ENCODE assay signal across 28 mouse cellular contexts in the genomic region with DNA sequence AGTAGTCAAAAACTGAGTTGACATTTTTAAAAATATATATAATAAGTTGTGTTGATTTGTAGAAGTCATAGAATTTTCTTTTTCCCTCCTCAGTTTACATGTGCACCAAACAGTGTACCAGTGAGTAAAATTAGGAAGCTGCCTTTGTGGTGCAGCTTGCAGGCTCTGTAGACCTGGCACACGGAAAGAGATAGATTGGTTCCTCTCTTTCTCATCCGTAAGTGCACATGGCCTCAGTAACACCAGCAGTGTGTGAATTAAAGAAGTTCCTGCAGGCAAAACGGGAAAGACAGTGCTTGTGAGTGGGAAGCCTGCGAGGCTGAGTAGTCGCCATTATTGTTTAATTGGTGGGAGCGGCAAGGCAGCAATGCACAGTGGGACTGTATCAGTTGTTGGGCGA. TPM values are rescaled to one million over a fixed set of nuclear protein-coding genes. Genes with fewer than 3 reads are reported as not detected.
A peak's percentile ranks its signal among the peaks of the same experiment; 100 is the strongest.
DNase-seq lines count a peak whose midpoint lies in the region; ATAC-seq and TF ChIP-seq lines count a peak whose summit lies in the region.
"Had no signal": no experiment of that assay in that cellular context is flagged by ENCODE, and none has a peak within 500 bp of the region (broad histone marks: within the 10 kb centered on the region; RNA-seq: fewer than 3 reads in every experiment).

No protein-coding gene starts in this region.

- no peak for DNase-seq in liver, embryonic 13.5 days
- no peak for DNase-seq in liver, postnatal 0 days
- peak; percentile 73 for DNase-seq in MEL-GATA-1-ER (ENCODE audit: extremely low read depth, low read depth)
- DNase-seq in urinary bladder, adult 2 months (ENCODE audit: low spot score) = no peak
- DNase-seq in testis, postnatal 14 days (ENCODE audit: low spot score) = no peak
- DNase-seq in forebrain, embryonic 10.5 days (ENCODE audit: extremely low spot score, low spot score) = no peak
- DNase-seq: adrenal gland, postnatal 25 days; cerebellum, adult 11-12 months; cerebellum, adult 9-11 months; gastrocnemius, postnatal 10 days; heart, postnatal 36 days; kidney, adult 9 months; kidney, postnatal 10 days; lung, postnatal 4 days; right cerebral cortex, postnatal 4 days had no signal

- TF ChIP-seq CTCF in liver, postnatal 0 days (IDR thresholded peaks at IDR 0.05; ENCODE audit: low read depth) = no peak
- no peak for TF ChIP-seq CTCF in ES-Bruce4 (IDR thresholded peaks at IDR 0.05; ENCODE audit: low read depth, low read length)

- TF ChIP-seq EP300 in liver, postnatal 0 days (IDR thresholded peaks at IDR 0.05; ENCODE audit: low read depth) = no peak
- TF ChIP-seq EP300 in ES-Bruce4 (IDR thresholded peaks at IDR 0.05; ENCODE audit: insufficient read depth, low read depth, low read length) = no peak

- peaks cover 20% of the 10 kb centered on the region for H3K36me3 ChIP-seq in liver, embryonic 13.5 days
- peaks cover 7% of the 10 kb centered on the region for H3K36me3 ChIP-seq in liver, postnatal 0 days (replicated peaks; ENCODE audit: insufficient read depth, low read length)
- H3K36me3 ChIP-seq in ES-Bruce4 (ENCODE audit: control insufficient read depth, insufficient read depth, low read length, poor library complexity, severe bottlenecking) = no peaks in the 10 kb centered on the region
- H3K36me3 ChIP-seq in forebrain, embryonic 10.5 days (replicated peaks) = no peaks in the 10 kb centered on the region
- H3K36me3 ChIP-seq: embryonic facial prominence, embryonic 13.5 days; heart, embryonic 10.5 days; heart, embryonic 15.5 days; hindbrain, embryonic 12.5 days; limb, embryonic 13.5 days; midbrain, embryonic 10.5 days; neural tube, embryonic 12.5 days had no signal

- H3K9ac ChIP-seq in liver, embryonic 13.5 days = no peak overlapping the region
- H3K9ac ChIP-seq in liver, postnatal 0 days (replicated peaks) = no peak overlapping the region
- no peak overlapping the region for H3K9ac ChIP-seq in ES-Bruce4 (ENCODE audit: low read depth, poor library complexity, severe bottlenecking)
- H3K9ac ChIP-seq: embryonic facial prominence, embryonic 13.5 days; heart, embryonic 15.5 days; hindbrain, embryonic 12.5 days; limb, embryonic 13.5 days; liver, embryonic 14.5 days; neural tube, embryonic 12.5 days had no signal

- no peak for ATAC-seq in liver, embryonic 13.5 days (ENCODE audit: low read depth)
- no peak for ATAC-seq in liver, postnatal 0 days
- ATAC-seq in megakaryocyte progenitor cell, adult 5-6 weeks (replicated peaks; ENCODE audit: poor library complexity) = peak; percentile 23
- ATAC-seq: forebrain, embryonic 16.5 days; hindbrain, postnatal 0 days had no signal

- H3K4me1 ChIP-seq in liver, embryonic 13.5 days (replicated peaks) = peaks cover 93% of the 10 kb centered on the region
- peaks cover 75% of the 10 kb centered on the region for H3K4me1 ChIP-seq in liver, postnatal 0 days (ENCODE audit: insufficient read depth)
- H3K4me1 ChIP-seq in ES-Bruce4 (ENCODE audit: control insufficient read depth, insufficient read depth, low read length) = peaks cover 5% of the 10 kb centered on the region
- peaks cover 34% of the 10 kb centered on the region for H3K4me1 ChIP-seq in forebrain, embryonic 10.5 days

- H3K4me3 ChIP-seq in liver, embryonic 13.5 days (replicated peaks) = no peak overlapping the region
- H3K4me3 ChIP-seq in liver, postnatal 0 days (ENCODE audit: low read depth, low read length) = no peak overlapping the region
- H3K4me3 ChIP-seq in ES-Bruce4 (ENCODE audit: low read depth, low read length) = peak overlapping the region; percentile 14
- H3K4me3 ChIP-seq in forebrain, embryonic 10.5 days = no peak overlapping the region
- H3K4me3 ChIP-seq: embryonic facial prominence, embryonic 13.5 days; heart, embryonic 10.5 days; heart, embryonic 15.5 days; hindbrain, embryonic 12.5 days; limb, embryonic 13.5 days; midbrain, embryonic 10.5 days; myocyte; neural tube, embryonic 12.5 days had no signal

- WGBS in liver, embryonic 13.5 days (ENCODE audit: insufficient replicate concordance) = 69% methylated on average over 7 of the region's 7 CpGs
- WGBS in liver, postnatal 0 days (ENCODE audit: insufficient replicate concordance) = 61% methylated on average over 7 of the region's 7 CpGs
- WGBS in forebrain, embryonic 10.5 days = 83% methylated on average over 7 of the region's 7 CpGs

- H3K4me2 ChIP-seq in liver, embryonic 13.5 days = no peak overlapping the region
- no peak overlapping the region for H3K4me2 ChIP-seq in liver, postnatal 0 days (ENCODE audit: low read depth, low read length)
- H3K4me2 ChIP-seq: embryonic facial prominence, embryonic 13.5 days; heart, embryonic 15.5 days; hindbrain, embryonic 12.5 days; limb, embryonic 13.5 days; neural tube, embryonic 12.5 days had no signal

- H3K27ac ChIP-seq in liver, embryonic 13.5 days = peak overlapping the region; percentile 47
- H3K27ac ChIP-seq in liver, postnatal 0 days (ENCODE audit: low read depth) = no peak overlapping the region
- H3K27ac ChIP-seq in ES-Bruce4 (ENCODE audit: insufficient read depth, low read length) = no peak overlapping the region; the same call in 1 of the 2 replicates
- no peak overlapping the region for H3K27ac ChIP-seq in forebrain, embryonic 10.5 days
- H3K27ac ChIP-seq: embryonic facial prominence, embryonic 13.5 days; heart, embryonic 10.5 days; heart, embryonic 15.5 days; hindbrain, embryonic 12.5 days; hindbrain, postnatal 0 days; limb, embryonic 13.5 days; midbrain, embryonic 10.5 days; neural tube, embryonic 12.5 days had no signal

- no peak for TF ChIP-seq POLR2A in ES-Bruce4 (IDR thresholded peaks at IDR 0.05; ENCODE audit: insufficient read depth, low read length)

- no peaks in the 10 kb centered on the region for H3K27me3 ChIP-seq in liver, embryonic 13.5 days
- H3K27me3 ChIP-seq in liver, postnatal 0 days (ENCODE audit: insufficient read depth, low read length) = no peaks in the 10 kb centered on the region
- H3K27me3 ChIP-seq in ES-Bruce4 (ENCODE audit: control insufficient read depth, insufficient read depth, low read length, poor library complexity, severe bottlenecking) = no peaks in the 10 kb centered on the region
- 0 out of 2 replicates have a peak, but pooled peaks cover 2% of the 10 kb centered on the region for H3K27me3 ChIP-seq in forebrain, embryonic 10.5 days (ENCODE audit: poor library complexity, severe bottlenecking)
- H3K27me3 ChIP-seq: embryonic facial prominence, embryonic 13.5 days; heart, embryonic 15.5 days; hindbrain, embryonic 12.5 days; limb, embryonic 13.5 days; neural tube, embryonic 12.5 days had no signal

- no peaks in the 10 kb centered on the region for H3K9me3 ChIP-seq in liver, embryonic 13.5 days (replicated peaks)
- H3K9me3 ChIP-seq in liver, postnatal 0 days (ENCODE audit: low read length) = no peaks in the 10 kb centered on the region
- no peaks in the 10 kb centered on the region for H3K9me3 ChIP-seq in ES-Bruce4 (replicated peaks; ENCODE audit: control insufficient read depth, insufficient read depth, low read length, poor library complexity, severe bottlenecking)
- no peaks in the 10 kb centered on the region for H3K9me3 ChIP-seq in forebrain, embryonic 10.5 days
- H3K9me3 ChIP-seq: embryonic facial prominence, embryonic 13.5 days; heart, embryonic 10.5 days; heart, embryonic 15.5 days; hindbrain, embryonic 12.5 days; limb, embryonic 13.5 days; midbrain, embryonic 10.5 days; neural tube, embryonic 12.5 days had no signal

RNA-seq across cellular contexts. Expression of a gene that starts 5.9 kb away (rescaled TPM):
- polyA plus RNA-seq in liver, embryonic 13.5 days (2015; fragmentation: Nextera tagmentation; extraction: Ambion mirVana) = 14.0 and 20.3 TPM in 2 replicates
- polyA plus RNA-seq in liver, postnatal 0 days (2015; fragmentation: Nextera tagmentation; extraction: Ambion mirVana) = 9.6 and 10.3 TPM in 2 replicates
- 3.2 and 9.9 TPM in 2 replicates for polyA plus RNA-seq in ES-Bruce4 (2011; ENCODE audit: insufficient read depth, insufficient read length, low read depth, missing spikeins)
- 79.2 and 99.7 TPM in 2 replicates for total RNA-seq in megakaryocyte progenitor cell, adult 5-6 weeks (2015)
- total RNA-seq in megakaryocyte progenitor cell, adult 5-6 weeks (2017) = 129 and 154 TPM in 2 replicates
- polyA plus RNA-seq in urinary bladder, adult 2 months (2012; rRNA removed) = 16.0 and 16.5 TPM in 2 replicates
- 2.2 and 3.5 TPM in 2 replicates for polyA plus RNA-seq in forebrain, embryonic 10.5 days (2016; fragmentation: Nextera tagmentation; extraction: Ambion mirVana)

RNA-seq across cellular contexts. Expression of a gene that starts 57.1 kb away (rescaled TPM):
- polyA plus RNA-seq in liver, embryonic 13.5 days (2015; fragmentation: Nextera tagmentation; extraction: Ambion mirVana) = 65.6 and 78.3 TPM in 2 replicates
- polyA plus RNA-seq in liver, postnatal 0 days (2015; fragmentation: Nextera tagmentation; extraction: Ambion mirVana) = 44.3 and 46.5 TPM in 2 replicates
- 47.1 and 55.3 TPM in 2 replicates for polyA plus RNA-seq in ES-Bruce4 (2011; ENCODE audit: insufficient read depth, insufficient read length, low read depth, missing spikeins)
- total RNA-seq in megakaryocyte progenitor cell, adult 5-6 weeks (2015) = 61.3 and 77.5 TPM in 2 replicates
- 66.2 and 76.7 TPM in 2 replicates for total RNA-seq in megakaryocyte progenitor cell, adult 5-6 weeks (2017)
- 81.4 and 102 TPM in 2 replicates for polyA plus RNA-seq in urinary bladder, adult 2 months (2012; rRNA removed)
- 90.1 and 92.3 TPM in 2 replicates for polyA plus RNA-seq in forebrain, embryonic 10.5 days (2016; fragmentation: Nextera tagmentation; extraction: Ambion mirVana)
